Mouse (Mus musculus): ENCODE measurements around the gene Crtap.

DNA sequence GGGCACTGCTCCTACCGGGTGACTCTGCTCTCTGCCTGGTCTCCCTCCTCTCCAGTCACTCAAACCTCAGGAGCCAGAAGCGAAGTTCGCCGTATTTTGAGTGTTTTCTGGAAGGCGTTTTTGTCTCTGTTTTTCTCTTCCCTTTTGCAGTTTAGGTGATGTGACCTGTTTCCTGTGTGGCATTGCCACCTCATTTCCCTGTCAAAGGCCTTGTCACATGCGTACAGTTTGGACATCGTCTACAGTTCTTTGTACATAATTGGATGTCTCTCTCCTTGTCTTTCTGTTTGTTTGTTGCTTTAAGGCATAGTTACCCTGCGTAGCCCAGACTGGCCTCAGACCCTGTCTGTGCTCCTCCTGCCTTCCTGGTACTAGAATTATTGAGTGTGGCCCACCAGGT, 37.0 kb upstream of the Crtap start:
- TF ChIP-seq TAL1 (IDR thresholded peaks at IDR 0.05; ENCODE audit: low read length): no peak
- no peak for TF ChIP-seq GATA1 (IDR thresholded peaks at IDR 0.05; ENCODE audit: low read length)

All from erythroblast, embryonic 14.5 days (primary cell).